Mouse (Mus musculus): Measurements from ENCODE around the gene Ciao1.
A peak's percentile ranks its signal among the peaks of the same experiment; 100 is the strongest.
"Not testable (repeated sequence)": the region's sequence is repeated elsewhere in the genome, so short reads cannot be mapped to it uniquely, and the experiment has no call there.

Ciao1 gene

GRCm38 (mm10) chr2:127247592-127248333, at the start of gene Ciao1, which contains the start of gene Tmem127:
TSS of gene Ciao1 (minus strand) at chr2:127247816.
TSS of gene Tmem127 (plus strand) at chr2:127247908.
- DNase-seq (ENCODE audit: low spot score): peak; percentile 99

GRCm38 (mm10) chr2:127297001-127297805, 49.6 kb upstream of the Ciao1 start:
- DNase-seq (ENCODE audit: low spot score): no peak

- DNase-seq (ENCODE audit: low spot score): no peak
These were observed 44.6 kb upstream of the Ciao1 start for GRCm38 (mm10) chr2:127292250-127292649.

GRCm38 (mm10) chr2:127278162-127278561, 30.5 kb upstream of the Ciao1 start:
- DNase-seq (ENCODE audit: low spot score): no peak

- DNase-seq (ENCODE audit: low spot score): no peak
These were observed 28.1 kb upstream of the Ciao1 start for GRCm38 (mm10) chr2:127275551-127276320.

- DNase-seq (ENCODE audit: low spot score): no peak
These were observed 27.0 kb upstream of the Ciao1 start for GRCm38 (mm10) chr2:127274590-127274989.

GRCm38 (mm10) chr2:127272806-127273205, 25.2 kb upstream of the Ciao1 start:
- no peak for DNase-seq (ENCODE audit: low spot score)

GRCm38 (mm10) chr2:127272049-127272448, 24.4 kb upstream of the Ciao1 start:
- DNase-seq (ENCODE audit: low spot score): not testable (repeated sequence)

GRCm38 (mm10) chr2:127271042-127271515, 23.5 kb upstream of the Ciao1 start:
- peak; percentile 40 for DNase-seq (ENCODE audit: low spot score)

- peak; percentile 90 for DNase-seq (ENCODE audit: low spot score)
These were observed 22.9 kb upstream of the Ciao1 start for GRCm38 (mm10) chr2:127270300-127271041.

GRCm38 (mm10) chr2:127269491-127270299, 22.1 kb upstream of the Ciao1 start, which contains the start of gene Stard7:
TSS of gene Stard7 (plus strand) at chr2:127270218.
- DNase-seq (ENCODE audit: low spot score): peak; percentile 98

- no peak for DNase-seq (ENCODE audit: low spot score)
These were observed 20.2 kb upstream of the Ciao1 start for GRCm38 (mm10) chr2:127267854-127268253.

GRCm38 (mm10) chr2:127262480-127262879, 14.9 kb upstream of the Ciao1 start:
- DNase-seq (ENCODE audit: low spot score): no peak

GRCm38 (mm10) chr2:127259340-127259739, 11.7 kb upstream of the Ciao1 start:
- no peak for DNase-seq (ENCODE audit: low spot score)

- DNase-seq (ENCODE audit: low spot score): no peak
These were observed 7.7 kb upstream of the Ciao1 start for GRCm38 (mm10) chr2:127255294-127255693.

- DNase-seq (ENCODE audit: low spot score): no peak
These were observed 7.1 kb upstream of the Ciao1 start for GRCm38 (mm10) chr2:127254604-127255134.

GRCm38 (mm10) chr2:127252787-127253186, 5.2 kb upstream of the Ciao1 start:
- DNase-seq (ENCODE audit: low spot score): no peak

- no peak for DNase-seq (ENCODE audit: low spot score)
These were observed 4.4 kb upstream of the Ciao1 start for GRCm38 (mm10) chr2:127251880-127252527.

GRCm38 (mm10) chr2:127251457-127251856, 3.8 kb upstream of the Ciao1 start:
- no peak for DNase-seq (ENCODE audit: low spot score)
